ENCODE assay signal across 12 mouse cellular contexts in genomic region chr17:6002563-6002962, GRCm38 (mm10).
"Had no signal": no experiment of that assay in that cellular context is flagged by ENCODE, and none has a peak within 500 bp of the region (broad histone marks: within the 10 kb centered on the region; RNA-seq: fewer than 3 reads in every experiment).

No protein-coding gene starts in this region.

- DNase-seq: kidney, adult 8-10 months; kidney, postnatal 25 days; liver; liver, embryonic 13.5 days; liver, postnatal 0 days; lung, postnatal 14 days; midbrain, embryonic 14.5 days; thymus, postnatal 36 days had no signal

- H3K36me3 ChIP-seq: limb, embryonic 12.5 days; liver, embryonic 13.5 days; lung, embryonic 15.5 days; midbrain, embryonic 10.5 days; neural tube, embryonic 12.5 days had no signal

- H3K4me3 ChIP-seq: limb, embryonic 12.5 days; liver, embryonic 13.5 days; lung, embryonic 15.5 days; midbrain, embryonic 10.5 days; neural tube, embryonic 12.5 days had no signal

- H3K27me3 ChIP-seq: liver, embryonic 13.5 days; lung, embryonic 15.5 days; neural tube, embryonic 12.5 days had no signal

- H3K27ac ChIP-seq: limb, embryonic 12.5 days; liver, embryonic 13.5 days; lung, embryonic 15.5 days; midbrain, embryonic 10.5 days; neural tube, embryonic 12.5 days had no signal
